Mouse (Mus musculus) bone marrow macrophage, adult 2 months (primary cell): ENCODE data around the gene Ube2o. TPM values are rescaled to one million over a fixed set of nuclear protein-coding genes. Genes with fewer than 3 reads are reported as not detected.

ENCODE experiments used
- H3K27ac ChIP-seq: 2 replicates; pipeline ENCODE4 v1.5.1; 2012; ENCODE audit warnings: low read depth, low read length; ENCODE audit not compliant: insufficient read depth
- H3K4me1 ChIP-seq: 2 replicates; pipeline ENCODE4 v1.6.1; 2012; ENCODE audit warnings: low read length; ENCODE audit not compliant: control insufficient read depth, insufficient read depth
- H3K4me3 ChIP-seq: 2 replicates; pipeline ENCODE4 v1.5.1; 2012; ENCODE audit warnings: mild to moderate bottlenecking, low read length, moderate library complexity; ENCODE audit not compliant: insufficient read depth
- CTCF ChIP-seq: IDR thresholded peaks from 2 replicates; pipeline ENCODE4 v1.5.1; 2012; ENCODE audit warnings: low read depth, mild to moderate bottlenecking, low read length, moderate library complexity
- POLR2A ChIP-seq: IDR thresholded peaks from 2 replicates; pipeline ENCODE4 v1.6.1; 2012; ENCODE audit warnings: mild to moderate bottlenecking, low read depth, low read length, borderline replicate concordance
- polyA plus RNA-seq: library from polyadenylated mRNA; stranded (reverse); fragments of >200 nt; gene quantifications from 2 replicates; pipeline ENCODE4 v1.2.4, GENCODE M21; 2012; ENCODE audit not compliant: missing spikeins, insufficient read depth, insufficient read length

Ube2o gene
- polyA plus RNA-seq, 1 experiment = 8.0 TPM

DNA sequence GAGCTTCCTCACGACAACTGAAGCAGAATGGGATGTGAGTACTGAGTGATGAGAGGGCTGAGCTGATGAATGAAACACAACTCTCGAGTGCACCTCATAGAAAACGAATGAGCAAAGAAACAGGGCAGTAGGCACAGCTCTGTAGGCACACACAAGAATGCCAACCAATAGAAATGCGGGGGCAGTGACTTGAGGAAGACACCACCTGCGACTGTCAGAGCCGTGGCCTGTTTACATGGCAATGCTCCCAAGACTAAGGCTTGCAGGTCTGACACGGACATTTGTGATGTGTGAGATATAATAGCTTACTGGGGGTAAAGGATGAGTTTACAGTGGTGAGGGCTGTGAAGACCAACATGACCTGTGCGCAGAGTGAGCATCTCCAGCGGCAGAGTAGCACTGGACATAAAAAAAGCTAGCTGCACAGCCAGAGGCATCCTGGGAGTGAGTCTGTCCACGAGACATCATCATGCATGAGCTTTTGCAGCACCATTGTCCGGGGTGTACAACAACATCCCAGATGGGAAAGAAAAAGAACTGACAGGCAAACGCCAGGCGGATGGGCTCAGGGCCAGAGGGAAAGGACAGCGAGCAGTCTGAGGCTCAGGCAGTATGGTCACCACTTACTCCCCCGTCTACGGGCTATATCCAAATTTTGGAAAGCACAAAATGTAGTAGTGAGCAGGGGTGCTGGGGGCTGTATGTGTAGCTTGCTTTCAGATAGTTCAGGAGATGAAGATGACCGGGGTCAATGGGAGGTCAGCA is 33.8 kb downstream of the Ube2o start:
- no peak for TF ChIP-seq POLR2A
- Histone ChIP-seq H3K4me1 (no peaks in the 10 kb centered on the region), H3K4me3 (no peak overlapping the region), H3K27ac (no peak overlapping the region)

DNA sequence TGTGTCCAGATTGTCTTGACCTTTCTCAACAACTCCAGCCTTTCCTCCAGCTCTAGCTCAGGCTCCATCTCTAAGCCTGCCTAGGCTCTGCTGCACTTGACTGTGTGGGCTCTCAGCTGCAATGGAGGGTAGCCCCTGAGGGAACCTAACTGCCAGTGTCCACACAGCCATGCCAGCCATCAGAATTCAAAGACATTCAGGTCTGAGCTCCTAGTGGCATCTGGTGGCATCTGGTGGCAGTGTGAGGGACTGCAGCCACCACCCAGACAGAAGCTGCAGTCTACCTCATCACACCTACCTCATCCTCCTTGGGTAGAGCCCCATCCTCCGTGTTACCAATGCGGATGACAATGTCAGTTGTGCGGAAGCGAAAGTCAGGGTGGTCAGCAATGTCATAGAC is 38.1 kb downstream of the Ube2o start:
- H3K4me3 ChIP-seq = no peak overlapping the region
- no peaks in the 10 kb centered on the region for H3K4me1 ChIP-seq
- no peak for TF ChIP-seq POLR2A
- no peak; the same call in 1 of the 2 replicates for TF ChIP-seq CTCF
- H3K27ac ChIP-seq = no peak overlapping the region

DNA sequence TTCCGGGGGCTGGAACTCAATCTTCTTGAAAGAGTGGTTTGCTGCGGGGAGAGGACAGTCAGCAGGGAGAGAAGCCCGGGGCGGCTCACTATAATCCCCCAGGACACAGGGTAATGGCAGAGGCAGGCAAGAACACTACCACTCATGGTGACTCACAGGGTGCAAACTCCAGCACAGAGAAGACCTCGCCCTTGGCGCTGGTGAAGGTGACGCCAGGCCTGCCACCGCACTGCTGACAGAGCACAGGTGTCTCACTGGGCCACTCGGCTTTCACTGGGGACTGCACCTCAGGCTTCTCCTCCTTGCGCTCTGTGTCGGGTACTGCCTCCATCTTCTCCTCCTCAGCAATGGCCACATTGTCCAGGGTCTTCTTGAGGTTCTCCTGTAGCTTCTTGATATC is 40.1 kb downstream of the Ube2o start:
- Histone ChIP-seq H3K27ac (no peak overlapping the region), H3K4me1 (no peaks in the 10 kb centered on the region), H3K4me3 (no peak overlapping the region)
- no peak for TF ChIP-seq CTCF
- TF ChIP-seq POLR2A = no peak

DNA sequence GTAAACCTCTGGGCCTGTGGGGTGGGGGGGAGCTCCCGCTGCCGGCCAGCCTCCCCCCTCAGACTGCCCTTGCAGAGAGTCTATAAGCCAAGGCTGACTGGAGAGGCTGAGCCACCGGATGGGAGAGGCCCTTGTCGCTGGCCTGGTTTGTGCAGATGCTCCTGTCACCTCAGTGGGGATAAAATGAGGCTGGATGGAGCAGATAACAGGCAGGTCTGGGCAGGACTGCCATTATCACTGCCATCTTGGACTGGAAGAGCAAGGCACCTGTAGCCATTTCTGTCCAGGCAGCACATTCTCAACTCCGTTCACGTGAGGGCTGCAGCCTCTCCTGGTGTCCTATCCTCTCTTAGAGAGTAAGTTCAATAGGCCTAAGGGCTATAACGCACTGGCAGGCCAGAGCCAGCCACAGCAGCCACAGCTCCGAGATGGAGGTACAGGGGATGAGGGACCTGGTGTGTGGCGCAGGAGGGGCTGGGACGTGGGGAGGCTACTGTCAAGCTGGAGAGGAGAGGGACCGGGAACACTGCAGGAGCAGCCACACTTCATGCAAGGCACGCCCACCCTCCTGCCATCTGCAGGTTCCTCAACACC is 43.0 kb downstream of the Ube2o start:
- Histone ChIP-seq H3K4me3 (no peak overlapping the region), H3K27ac (no peak overlapping the region), H3K4me1 (no peaks in the 10 kb centered on the region)
- no peak for TF ChIP-seq POLR2A
- no peak for TF ChIP-seq CTCF

DNA sequence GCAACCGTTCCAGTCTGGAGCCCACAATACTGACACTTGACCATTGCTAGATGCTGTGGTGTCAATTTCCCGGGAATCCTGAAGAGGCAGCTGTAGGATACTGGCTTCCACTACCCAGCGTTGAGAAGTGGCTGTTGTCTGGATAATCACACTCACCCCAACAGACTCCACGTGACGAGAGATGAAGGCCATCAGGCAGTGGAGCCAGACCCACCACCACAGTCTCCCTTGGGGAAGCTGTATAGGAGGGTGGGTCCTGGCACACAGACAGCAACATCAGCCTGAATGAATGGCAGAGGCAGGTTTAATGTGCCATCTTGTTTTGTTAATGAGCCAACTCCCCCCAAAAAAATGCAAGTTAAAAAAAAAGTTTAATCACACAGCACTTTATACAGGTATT is 43.9 kb downstream of the Ube2o start:
- TF ChIP-seq CTCF = no peak
- TF ChIP-seq POLR2A = no peak
- H3K4me1 ChIP-seq = no peaks in the 10 kb centered on the region
- H3K4me3 ChIP-seq = no peak overlapping the region
- no peak overlapping the region for H3K27ac ChIP-seq

DNA sequence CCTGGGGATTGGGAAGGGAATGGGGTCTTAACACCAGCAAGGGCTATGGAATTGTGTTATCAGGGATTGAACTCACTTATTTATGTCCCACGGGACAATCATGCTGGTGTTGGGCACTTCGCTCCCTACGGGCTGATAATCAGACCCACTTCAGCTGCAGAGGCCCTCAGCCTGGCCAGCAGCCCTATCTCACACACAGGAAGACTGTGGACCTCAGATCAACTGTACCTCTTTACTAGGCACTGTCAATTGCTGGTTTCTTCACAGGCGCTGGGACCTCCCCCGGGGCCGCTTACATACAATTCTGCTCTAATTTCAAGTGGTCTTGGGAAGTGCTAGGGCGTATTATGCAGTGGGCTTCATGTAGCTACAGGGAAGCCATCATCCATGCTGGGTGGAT is 44.6 kb downstream of the Ube2o start:
- Histone ChIP-seq H3K27ac (no peak overlapping the region), H3K4me3 (no peak overlapping the region), H3K4me1 (no peaks in the 10 kb centered on the region)
- no peak for TF ChIP-seq CTCF

DNA sequence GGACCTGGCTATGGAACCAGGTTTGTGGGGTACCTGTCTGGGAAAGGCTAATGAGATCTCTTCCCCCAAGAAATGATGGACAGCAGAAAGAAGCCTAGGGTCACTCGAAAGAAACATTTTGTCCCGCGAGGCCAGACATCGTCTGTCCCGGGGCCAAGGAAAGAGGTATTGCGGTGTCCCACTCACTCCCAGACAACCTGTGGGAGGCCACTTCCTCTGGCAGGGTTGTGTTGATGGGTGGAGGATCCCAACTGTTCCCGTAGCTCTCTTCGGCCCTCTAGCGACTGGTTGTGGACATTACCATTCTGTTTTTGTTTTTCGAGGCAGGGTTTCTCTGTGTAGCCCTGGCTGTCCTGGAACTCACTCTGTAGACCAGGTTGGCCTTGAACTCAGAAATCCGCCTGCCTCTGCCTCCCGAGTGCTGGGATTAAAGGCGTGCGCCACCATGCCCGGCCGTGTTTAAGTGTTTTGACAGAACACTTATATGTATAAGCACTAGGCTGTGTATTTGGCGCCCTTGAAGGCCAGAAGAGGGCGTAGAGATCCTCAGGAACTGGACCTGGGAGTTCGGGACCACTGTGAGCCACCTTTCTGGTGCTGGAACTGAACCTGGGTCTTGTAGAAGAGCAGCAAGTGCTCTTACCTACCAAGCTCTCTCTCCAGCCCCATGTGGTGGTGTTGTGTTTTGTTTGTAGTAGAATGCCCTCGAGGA is 46.9 kb downstream of the Ube2o start:
- no peaks in the 10 kb centered on the region for H3K4me1 ChIP-seq
- H3K27ac ChIP-seq = no peak overlapping the region
- no peak overlapping the region for H3K4me3 ChIP-seq
- TF ChIP-seq POLR2A = no peak
- TF ChIP-seq CTCF = peak; percentile 62

DNA sequence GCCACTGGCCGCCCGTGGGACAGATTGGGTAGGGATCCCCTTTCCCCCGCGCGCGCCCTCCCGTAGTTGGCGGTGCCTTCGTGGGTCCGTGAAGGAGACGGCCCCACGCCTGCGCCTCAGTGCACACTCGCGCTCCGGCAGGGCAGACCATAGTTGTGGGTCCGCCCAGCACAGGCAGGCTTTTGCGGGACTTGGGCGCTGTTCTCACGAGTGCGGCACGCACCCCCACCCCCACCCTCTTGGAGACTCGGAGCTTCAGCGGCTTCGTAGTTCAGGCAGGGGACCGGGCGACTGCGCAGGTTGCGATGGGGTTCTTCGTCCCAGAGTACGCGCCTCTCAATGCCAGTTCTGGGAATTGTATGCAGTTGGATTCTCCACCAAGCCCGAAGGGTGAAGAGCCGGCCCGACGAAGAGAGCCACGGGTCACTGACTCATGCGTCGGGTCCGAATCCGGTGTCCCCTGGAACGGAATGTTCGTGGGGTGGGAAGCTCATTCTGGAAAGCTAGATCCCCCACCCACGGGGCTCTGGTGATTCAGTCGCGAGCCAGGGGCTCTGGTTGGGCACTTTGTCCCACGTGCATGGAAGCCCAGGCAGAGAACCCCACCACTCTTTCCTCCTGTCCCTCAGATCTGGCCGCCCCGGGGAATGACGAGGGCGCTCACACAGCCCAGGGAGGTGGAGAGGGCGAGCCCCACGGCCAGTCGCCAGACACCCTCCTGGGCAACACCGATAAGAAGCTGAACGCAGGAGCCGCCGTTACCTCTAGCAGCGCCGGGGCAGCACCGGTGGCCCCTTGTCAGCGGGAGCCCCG is 47.7 kb downstream of the Ube2o start:
- Histone ChIP-seq H3K4me3 (peak overlapping the region; percentile 37), H3K27ac (no peak overlapping the region), H3K4me1 (no peaks in the 10 kb centered on the region)
- TF ChIP-seq CTCF (no peak), POLR2A (no peak)

DNA sequence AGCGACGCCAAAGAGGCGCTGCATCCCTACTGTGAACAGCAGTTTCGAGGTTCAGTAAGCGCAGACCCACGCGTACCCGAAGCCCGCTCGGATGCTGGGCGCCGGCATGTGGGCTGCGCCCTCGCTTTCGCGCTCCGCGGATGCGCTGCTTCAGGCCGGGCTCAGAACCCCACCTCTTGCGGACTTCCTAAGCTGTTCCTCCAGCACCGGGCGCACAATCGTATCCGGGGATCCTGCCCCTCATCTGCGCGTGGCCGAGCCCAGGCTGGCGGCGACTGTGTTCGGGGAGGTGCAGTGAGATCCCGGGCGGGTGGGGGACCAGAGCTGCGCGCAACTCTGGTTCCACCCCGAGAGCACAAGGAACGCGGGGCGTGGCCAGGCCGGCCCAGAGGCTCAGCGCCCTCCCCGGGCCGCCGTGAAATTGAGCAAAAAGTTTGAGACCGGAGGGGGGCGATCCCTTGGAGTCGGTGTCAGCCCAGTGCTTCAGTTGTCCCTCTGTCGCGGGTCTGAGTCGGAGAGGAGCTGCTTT is 48.4 kb downstream of the Ube2o start:
- H3K27ac ChIP-seq = no peak overlapping the region
- no peaks in the 10 kb centered on the region for H3K4me1 ChIP-seq
- no peak for TF ChIP-seq POLR2A
- no peak; the same call in 1 of the 2 replicates for TF ChIP-seq CTCF
- H3K4me3 ChIP-seq = peak overlapping the region; percentile 37
